ENCODE assay signal across 9 mouse cellular contexts in the genomic region with DNA sequence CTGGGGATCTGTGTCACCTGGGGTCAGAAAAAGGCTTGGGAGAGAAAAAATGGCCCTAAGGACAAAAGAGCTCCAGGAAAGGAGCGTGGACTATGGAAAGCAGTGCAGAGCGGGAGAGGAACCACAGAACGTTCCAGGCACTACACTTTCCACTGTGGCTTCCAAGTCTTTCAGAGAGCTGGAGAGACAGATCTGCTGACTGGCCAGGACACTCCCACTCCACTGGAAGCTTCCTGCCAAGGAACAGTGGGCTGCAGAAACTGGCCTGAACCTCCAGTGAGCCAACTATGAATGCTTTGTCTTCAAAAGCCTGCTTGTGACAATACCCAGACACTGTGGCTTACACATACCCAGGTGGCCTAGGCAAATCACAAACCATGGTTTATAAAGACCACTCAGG.
DNase-seq lines count a peak whose midpoint lies in the region; ATAC-seq and TF ChIP-seq lines count a peak whose summit lies in the region.
"Had no signal": no experiment of that assay in that cellular context is flagged by ENCODE, and none has a peak within 500 bp of the region (broad histone marks: within the 10 kb centered on the region; RNA-seq: fewer than 3 reads in every experiment).

No protein-coding gene starts in this region.

- peaks cover 4% of the 10 kb centered on the region; the same call in 1 of the 2 replicates for H3K4me1 ChIP-seq in lung, adult 2 months (ENCODE audit: control insufficient read depth, insufficient read depth, low read length)
- peaks cover 7% of the 10 kb centered on the region; the same call in 1 of the 2 replicates for H3K4me1 ChIP-seq in heart, embryonic 15.5 days (replicated peaks)

- no peak overlapping the region for H3K4me3 ChIP-seq in lung, adult 2 months (replicated peaks; ENCODE audit: extremely low read depth, low read depth, low read length)
- no peak overlapping the region for H3K4me3 ChIP-seq in heart, embryonic 15.5 days
- H3K4me3 ChIP-seq: hindbrain, embryonic 15.5 days had no signal

- no peaks in the 10 kb centered on the region; the same call in 1 of the 2 replicates for H3K36me3 ChIP-seq in heart, embryonic 15.5 days

- intact Hi-C loops in left cerebral cortex, postnatal 36 days (cut with DNase I), result no loop called here

- H3K27ac ChIP-seq in heart, embryonic 15.5 days, result peak overlapping the region; percentile 35
- H3K27ac ChIP-seq: hindbrain, embryonic 15.5 days had no signal

- no peaks in the 10 kb centered on the region for H3K27me3 ChIP-seq in heart, embryonic 15.5 days
- H3K27me3 ChIP-seq: hindbrain, embryonic 15.5 days had no signal

- TF ChIP-seq POLR2A in lung, adult 2 months (IDR thresholded peaks at IDR 0.05; ENCODE audit: borderline replicate concordance, extremely low read depth, low read depth, low read length), result no peak

- no peak overlapping the region for H3K9ac ChIP-seq in heart, embryonic 15.5 days
- H3K9ac ChIP-seq: hindbrain, embryonic 15.5 days had no signal

- DNase-seq in lung, adult 18-20 months, result peak; percentile 45 to 63
- DNase-seq in lung, adult 2 months, result no peak
- DNase-seq in cerebellum, postnatal 36 days, result peak; percentile 12 to 15
- DNase-seq in left cerebral cortex, postnatal 36 days (ENCODE audit: low spot score in 2 of 2), result peak; percentile 56 to 58
- peak; percentile 58 for DNase-seq in telencephalon, adult 2 months (ENCODE audit: low read depth, low spot score)
- DNase-seq in thymus, postnatal 0 days (ENCODE audit: low spot score), result no peak

- no peaks in the 10 kb centered on the region for H3K9me3 ChIP-seq in heart, embryonic 15.5 days (replicated peaks)
- H3K9me3 ChIP-seq: hindbrain, embryonic 15.5 days had no signal

- H3K4me2 ChIP-seq in heart, embryonic 15.5 days, result no peak overlapping the region
- H3K4me2 ChIP-seq: hindbrain, embryonic 15.5 days had no signal

- WGBS in lung, adult 2 months, result 46% methylated on average over 3 of the region's 3 CpGs
- 53% methylated on average over 3 of the region's 3 CpGs for WGBS in heart, embryonic 15.5 days

- no peak for TF ChIP-seq CTCF in lung, adult 2 months (IDR thresholded peaks at IDR 0.05; ENCODE audit: insufficient read depth, low read length)

- ATAC-seq in heart, embryonic 15.5 days (replicated peaks; ENCODE audit: insufficient number of reproducible peaks, insufficient read depth, low FRiP score, low read depth), result peak; percentile 78
- ATAC-seq in megakaryocyte progenitor cell, adult 5-6 weeks (replicated peaks; ENCODE audit: poor library complexity), result no peak

Comparison
In these comparisons a context has a peak if more than half of its experiments do, and no peak if none do; other contexts are left out.
1. DNase-seq: peak in lung, adult 18-20 months (2 of 2), cerebellum, postnatal 36 days (2 of 2), left cerebral cortex, postnatal 36 days (2 of 2) and telencephalon, adult 2 months (single experiment); none in lung, adult 2 months (single experiment) and thymus, postnatal 0 days (single experiment).